Mouse (Mus musculus) testis, adult 2 months (tissue): Measurements from ENCODE around the gene Pdzrn4.

ENCODE experiments used
- CTCF ChIP-seq: fragments of 200-500 bp; IDR thresholded peaks from 2 replicates; pipeline ENCODE4 v1.5.1; 2012; ENCODE audit warnings: low read depth, mild to moderate bottlenecking, inconsistent platforms, low read length, moderate library complexity; ENCODE audit not compliant: control insufficient read depth, insufficient read depth, insufficient replicate concordance
- POLR2A ChIP-seq: fragments of 200-500 bp; IDR thresholded peaks from 2 replicates; pipeline ENCODE4 v1.6.1; 2012; ENCODE audit warnings: low read depth, mild to moderate bottlenecking, inconsistent platforms, low read length, moderate library complexity; ENCODE audit not compliant: control insufficient read depth

DNA sequence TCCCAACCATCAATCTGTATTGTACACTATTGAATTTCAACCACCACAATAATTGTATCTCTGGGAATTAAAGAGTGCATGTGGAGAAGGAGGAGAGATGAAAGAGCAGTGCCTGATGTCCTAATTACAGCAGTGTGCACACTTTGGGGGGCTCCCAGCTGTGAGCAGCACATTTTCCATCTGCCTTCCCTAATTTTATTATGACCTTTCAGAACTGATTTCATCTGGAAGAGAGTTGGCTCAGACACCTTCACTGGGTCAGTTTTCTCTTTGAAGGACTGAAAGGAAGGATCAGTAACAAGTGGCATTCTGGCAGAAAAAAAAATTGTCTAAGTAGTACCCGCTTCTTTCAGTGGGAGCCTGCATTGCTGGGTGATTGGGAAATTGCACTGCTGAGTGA is 119.0 kb downstream of the Pdzrn4 start:
- TF ChIP-seq CTCF = no peak
- no peak for TF ChIP-seq POLR2A
